Mouse (Mus musculus) limb, embryonic 10.5 days (tissue): ENCODE results near the gene Slc2a13. TPM values are rescaled to one million over a fixed set of nuclear protein-coding genes. Genes with fewer than 3 reads are reported as not detected.

Source experiments
- DNase-seq: peaks from one replicate; pipeline ENCODE4 v3.0.0-alpha.2; 2017; ENCODE audit warnings: low spot score
- H3K27ac ChIP-seq: fragments of 300-500 bp; sonication (generic); 2 replicates; pipeline ENCODE4 v1.5.1; 2016; ENCODE audit warnings: mild to moderate bottlenecking
- H3K27me3 ChIP-seq: fragments of 300-500 bp; sonication (generic); 2 replicates; pipeline ENCODE4 v1.6.1; 2016; ENCODE audit warnings: low read depth, mild to moderate bottlenecking; ENCODE audit not compliant: poor library complexity, severe bottlenecking
- H3K36me3 ChIP-seq: fragments of 300-500 bp; sonication (generic); 2 replicates; pipeline ENCODE4 v1.6.1; 2016; ENCODE audit warnings: mild to moderate bottlenecking, moderate library complexity
- H3K4me1 ChIP-seq: fragments of 300-500 bp; sonication (generic); 2 replicates; pipeline ENCODE4 v1.6.1; 2016
- H3K4me3 ChIP-seq: fragments of 300-500 bp; sonication (generic); 2 replicates; pipeline ENCODE4 v1.5.1; 2016; ENCODE audit warnings: mild to moderate bottlenecking, moderate library complexity
- H3K9me3 ChIP-seq: fragments of 300-500 bp; sonication (generic); replicated peaks from 2 replicates; pipeline ENCODE4 v1.6.1; 2016; ENCODE audit warnings: mild to moderate bottlenecking
- WGBS: fragments of 180-500 bp; shearing (Covaris S2); methylation state at CpG from one replicate; pipeline ENCODE4 v1.1.7; 2016; 5-methylcytosine and 5-hydroxymethylcytosine counted together
- polyA plus RNA-seq: library from polyadenylated mRNA; unstranded; fragments of >200 nt; fragmentation: Nextera tagmentation; extraction: Ambion mirVana; gene quantifications from 2 replicates; pipeline ENCODE4 v1.2.1, GENCODE M21; 2016

The Slc2a13 gene
- polyA plus RNA-seq, 1 experiment from 2014 or later, result 0.99 TPM

- 74% methylated on average over 1 of the region's 1 CpGs for WGBS
- Histone ChIP-seq H3K36me3 (no peaks in the 10 kb centered on the region), H3K4me1 (no peaks in the 10 kb centered on the region), H3K27me3 (no peaks in the 10 kb centered on the region), H3K27ac (no peak overlapping the region), H3K9me3 (no peaks in the 10 kb centered on the region), H3K4me3 (no peak overlapping the region)
- DNase-seq, result no peak
These were observed 234.7 kb downstream of the Slc2a13 start for GRCm38 (mm10) chr15:91338350-91338749.

DNA sequence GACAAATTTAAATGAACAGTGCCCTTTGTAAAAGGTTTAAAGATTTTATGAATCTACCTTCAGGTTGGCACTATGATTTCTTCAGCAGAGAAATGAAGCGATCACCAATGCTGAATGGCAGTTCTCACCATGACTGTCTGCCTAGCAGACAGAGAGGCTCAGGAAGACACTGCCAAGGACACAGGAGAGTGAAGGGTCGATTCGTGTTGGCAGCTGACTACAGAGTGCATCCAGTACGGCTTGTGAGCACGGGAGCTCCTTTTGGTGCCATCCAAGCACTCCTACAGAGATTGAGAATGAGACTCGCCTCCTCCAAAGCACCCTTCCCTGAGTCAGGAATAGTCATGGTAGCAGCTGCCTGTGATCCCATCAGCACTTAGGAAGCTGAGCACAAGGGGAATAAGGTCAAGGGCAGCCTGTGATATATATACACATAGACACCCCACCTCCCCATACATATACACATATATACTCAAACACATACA, 238.6 kb downstream of the Slc2a13 start:
- DNase-seq, result no peak
- 90% methylated on average over 6 of the region's 6 CpGs for WGBS
- Histone ChIP-seq H3K27me3 (no peaks in the 10 kb centered on the region), H3K36me3 (no peaks in the 10 kb centered on the region), H3K9me3 (no peaks in the 10 kb centered on the region), H3K27ac (no peak overlapping the region), H3K4me1 (no peaks in the 10 kb centered on the region), H3K4me3 (no peak overlapping the region)

DNA sequence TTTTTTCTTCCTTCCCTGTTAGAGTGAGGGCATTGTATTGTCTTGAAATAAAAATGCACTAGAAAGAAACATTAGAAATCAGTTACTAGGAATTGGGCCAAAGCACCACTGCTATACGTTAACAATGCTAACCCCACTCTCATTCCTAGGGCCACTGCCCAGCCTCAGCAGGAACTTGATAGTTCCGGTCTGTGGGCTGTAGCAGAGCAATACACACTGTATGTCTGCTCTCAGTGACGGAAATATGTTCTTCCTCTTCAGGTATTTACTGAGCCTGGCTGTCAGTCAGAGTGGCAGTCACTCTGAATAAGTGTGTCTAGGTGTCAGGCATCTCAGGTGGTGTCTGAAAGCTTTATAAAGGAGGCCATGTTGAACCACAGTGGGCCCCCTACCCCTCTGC, 245.3 kb downstream of the Slc2a13 start:
- H3K27ac ChIP-seq, result no peak overlapping the region
- no peaks in the 10 kb centered on the region for H3K27me3 ChIP-seq
- H3K4me3 ChIP-seq, result no peak overlapping the region
- H3K36me3 ChIP-seq, result no peaks in the 10 kb centered on the region
- WGBS, result 80% methylated on average over 3 of the region's 3 CpGs
- DNase-seq, result no peak
- peaks cover 25% of the 10 kb centered on the region for H3K4me1 ChIP-seq
- H3K9me3 ChIP-seq, result no peaks in the 10 kb centered on the region

GRCm38 (mm10) chr15:91327023-91327422, 246.0 kb downstream of the Slc2a13 start:
- Histone ChIP-seq H3K27ac (no peak overlapping the region), H3K4me3 (no peak overlapping the region), H3K4me1 (peaks cover 29% of the 10 kb centered on the region), H3K36me3 (no peaks in the 10 kb centered on the region), H3K9me3 (no peaks in the 10 kb centered on the region), H3K27me3 (no peaks in the 10 kb centered on the region)
- no peak for DNase-seq
- 85% methylated on average over 4 of the region's 4 CpGs for WGBS

DNA sequence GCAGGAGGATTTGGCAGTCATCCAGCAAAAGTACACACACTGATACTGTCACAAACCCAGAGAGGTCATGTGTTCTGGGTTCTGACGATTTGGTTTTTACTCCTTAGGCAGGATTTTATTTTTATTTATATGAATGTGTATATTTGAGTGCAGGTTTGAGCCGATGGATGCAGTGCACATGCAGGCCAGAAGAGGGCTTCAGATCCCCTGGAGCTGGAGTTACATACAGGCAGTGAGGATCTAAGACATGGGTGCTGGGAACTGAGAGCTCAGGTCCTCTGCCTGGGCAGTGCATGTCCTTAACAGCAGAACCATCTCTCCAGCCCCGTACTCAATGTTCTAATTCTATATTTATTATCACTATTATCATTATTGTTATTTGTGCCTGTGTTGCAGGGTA, 253.7 kb downstream of the Slc2a13 start:
- H3K27ac ChIP-seq, result no peak overlapping the region
- WGBS, result 68% methylated on average over 3 of the region's 3 CpGs
- no peaks in the 10 kb centered on the region for H3K36me3 ChIP-seq
- no peak overlapping the region for H3K4me3 ChIP-seq
- H3K9me3 ChIP-seq, result no peaks in the 10 kb centered on the region
- no peak for DNase-seq
- H3K27me3 ChIP-seq, result no peaks in the 10 kb centered on the region
- H3K4me1 ChIP-seq, result peaks cover 10% of the 10 kb centered on the region; the same call in 1 of the 2 replicates

DNA sequence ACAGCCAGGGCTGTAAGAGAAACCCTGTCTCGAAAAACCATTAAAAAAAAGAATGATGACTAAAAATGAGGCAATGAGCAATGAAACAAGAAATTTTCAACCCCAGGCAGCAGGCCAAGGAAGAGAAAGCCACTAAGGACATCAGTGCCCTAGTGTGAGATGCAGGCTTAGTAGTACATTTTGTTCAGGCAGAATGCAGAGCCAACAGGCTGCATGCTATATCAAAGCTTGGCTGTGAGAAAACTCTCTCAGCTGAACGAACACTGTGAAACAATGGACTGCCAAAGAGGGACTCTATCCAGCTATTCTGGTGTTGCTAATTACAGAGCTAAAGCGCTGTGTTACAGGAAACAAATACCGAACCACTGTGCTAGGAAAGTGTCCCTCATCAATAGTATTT, 256.1 kb downstream of the Slc2a13 start:
- Histone ChIP-seq H3K36me3 (no peaks in the 10 kb centered on the region), H3K4me1 (0 out of 2 replicates have a peak, but pooled peaks cover 2% of the 10 kb centered on the region), H3K4me3 (no peak overlapping the region), H3K27me3 (no peaks in the 10 kb centered on the region), H3K27ac (no peak overlapping the region), H3K9me3 (no peaks in the 10 kb centered on the region)
- no peak for DNase-seq
- WGBS, result 84% methylated on average over 4 of the region's 4 CpGs

- 88% methylated on average over 19 of the region's 19 CpGs for WGBS
- Histone ChIP-seq H3K4me3 (no peak overlapping the region), H3K4me1 (no peaks in the 10 kb centered on the region), H3K9me3 (no peaks in the 10 kb centered on the region), H3K27ac (no peak overlapping the region), H3K36me3 (no peaks in the 10 kb centered on the region), H3K27me3 (no peaks in the 10 kb centered on the region)
- no peak for DNase-seq
These were observed 258.4 kb downstream of the Slc2a13 start for GRCm38 (mm10) chr15:91314402-91315318.

- Histone ChIP-seq H3K27ac (no peak overlapping the region), H3K4me1 (no peaks in the 10 kb centered on the region), H3K9me3 (no peaks in the 10 kb centered on the region), H3K27me3 (no peaks in the 10 kb centered on the region), H3K4me3 (no peak overlapping the region), H3K36me3 (no peaks in the 10 kb centered on the region)
- DNase-seq, result peak; percentile 41
- 53% methylated on average over 7 of the region's 7 CpGs for WGBS
These were observed 268.7 kb downstream of the Slc2a13 start for GRCm38 (mm10) chr15:91304296-91304852.

DNA sequence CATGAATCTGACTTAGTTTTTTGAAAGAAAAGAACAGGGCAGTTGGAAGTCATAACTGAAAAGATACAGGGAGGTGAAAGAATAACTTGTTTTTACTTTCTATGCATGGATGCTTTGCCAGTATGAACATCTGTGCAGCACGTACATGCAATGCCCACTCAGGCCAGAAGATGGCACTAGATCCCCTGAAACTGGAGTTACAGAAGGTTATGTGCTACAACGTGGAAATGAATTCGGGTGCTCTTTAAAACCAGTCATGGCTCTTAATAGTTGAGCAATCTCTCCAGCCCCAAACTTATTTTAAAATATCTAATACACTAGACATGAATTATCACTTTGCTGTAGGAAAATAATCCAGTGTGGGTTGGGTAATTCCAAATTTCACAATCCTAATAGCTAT, 271.7 kb downstream of the Slc2a13 start:
- Histone ChIP-seq H3K27ac (no peak overlapping the region), H3K4me3 (no peak overlapping the region), H3K27me3 (no peaks in the 10 kb centered on the region), H3K9me3 (no peaks in the 10 kb centered on the region), H3K36me3 (no peaks in the 10 kb centered on the region), H3K4me1 (no peaks in the 10 kb centered on the region)
- peak; percentile 87 for DNase-seq
- 15% methylated on average over 3 of the region's 3 CpGs for WGBS

DNA sequence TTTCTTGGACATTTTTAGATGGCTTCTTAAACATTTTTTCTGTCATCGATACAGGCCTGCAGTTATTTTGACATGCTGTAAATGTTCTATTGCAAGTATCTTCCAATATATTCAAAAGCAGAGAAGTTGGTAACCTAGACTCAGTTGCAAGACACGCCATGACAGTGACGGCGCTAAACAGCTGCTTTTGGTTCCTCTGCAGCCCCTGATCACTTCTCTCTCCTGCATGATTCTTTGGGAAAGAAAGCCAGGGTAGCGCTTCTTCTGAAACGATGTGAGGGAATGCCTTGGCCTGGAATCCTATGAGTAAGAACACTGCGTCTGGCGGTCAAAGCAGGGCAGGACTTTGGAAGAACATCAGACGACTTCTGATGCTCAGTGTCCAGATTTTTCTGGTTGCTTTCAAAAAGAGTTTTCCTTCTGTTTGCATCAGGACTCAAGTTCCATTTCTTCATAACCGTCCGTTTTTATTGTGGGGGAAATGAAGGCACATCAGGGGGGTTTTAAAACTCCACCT, 273.7 kb downstream of the Slc2a13 start:
- H3K4me3 ChIP-seq, result no peak overlapping the region
- no peak for DNase-seq
- 89% methylated on average over 11 of the region's 11 CpGs for WGBS
- no peaks in the 10 kb centered on the region for H3K36me3 ChIP-seq
- no peak overlapping the region for H3K27ac ChIP-seq
- H3K27me3 ChIP-seq, result no peaks in the 10 kb centered on the region
- H3K9me3 ChIP-seq, result no peaks in the 10 kb centered on the region
- H3K4me1 ChIP-seq, result no peaks in the 10 kb centered on the region

DNA sequence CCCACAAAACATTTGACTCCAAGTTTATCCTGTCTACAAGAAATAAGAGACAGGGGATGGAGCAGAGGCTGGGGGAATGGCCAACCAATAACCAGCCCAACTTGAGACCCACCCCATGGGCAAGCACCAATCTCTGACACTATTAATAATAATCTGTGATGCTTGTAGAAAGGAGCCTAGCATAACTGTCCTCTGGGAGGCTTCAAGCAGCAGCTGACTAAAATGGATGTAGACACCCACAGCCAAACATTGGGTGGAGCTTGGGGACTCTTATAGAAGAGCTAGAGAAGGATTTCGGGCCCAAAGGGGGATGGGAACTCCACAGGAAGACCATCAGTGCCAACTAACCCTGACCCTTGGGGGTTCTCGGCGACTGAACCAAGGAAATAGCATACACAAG, 289.6 kb downstream of the Slc2a13 start:
- Histone ChIP-seq H3K4me3 (no peak overlapping the region), H3K36me3 (no peaks in the 10 kb centered on the region), H3K27ac (no peak overlapping the region), H3K9me3 (0 out of 2 replicates have a peak, but pooled peaks cover 2% of the 10 kb centered on the region), H3K4me1 (no peaks in the 10 kb centered on the region), H3K27me3 (no peaks in the 10 kb centered on the region)
- DNase-seq, result no peak
- 88% methylated on average over 3 of the region's 3 CpGs for WGBS

DNA sequence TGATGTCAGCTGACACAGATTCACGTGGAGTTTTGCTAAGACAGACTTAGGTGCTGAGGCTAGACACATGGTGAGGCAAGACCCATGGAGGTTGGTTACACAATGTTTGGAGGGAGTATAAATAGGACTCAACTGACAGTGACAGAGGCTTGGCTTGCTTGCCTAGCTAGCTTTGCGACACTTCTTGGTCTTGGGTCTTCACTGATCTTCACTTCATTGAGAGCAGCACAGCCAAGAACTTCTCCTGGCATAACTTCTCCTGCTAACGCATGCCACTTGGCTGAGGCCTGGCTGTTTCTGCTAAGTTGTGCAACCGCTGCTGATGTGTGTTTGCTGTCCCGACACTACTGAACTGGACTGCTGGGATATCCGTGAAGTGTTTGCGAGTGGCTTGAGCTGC, 290.2 kb downstream of the Slc2a13 start:
- Histone ChIP-seq H3K9me3 (0 out of 2 replicates have a peak, but pooled peaks cover 2% of the 10 kb centered on the region), H3K4me3 (no peak overlapping the region), H3K27ac (no peak overlapping the region), H3K4me1 (no peaks in the 10 kb centered on the region), H3K27me3 (no peaks in the 10 kb centered on the region), H3K36me3 (no peaks in the 10 kb centered on the region)
- no peak for DNase-seq
- WGBS, result 94% methylated on average over 7 of the region's 7 CpGs

DNA sequence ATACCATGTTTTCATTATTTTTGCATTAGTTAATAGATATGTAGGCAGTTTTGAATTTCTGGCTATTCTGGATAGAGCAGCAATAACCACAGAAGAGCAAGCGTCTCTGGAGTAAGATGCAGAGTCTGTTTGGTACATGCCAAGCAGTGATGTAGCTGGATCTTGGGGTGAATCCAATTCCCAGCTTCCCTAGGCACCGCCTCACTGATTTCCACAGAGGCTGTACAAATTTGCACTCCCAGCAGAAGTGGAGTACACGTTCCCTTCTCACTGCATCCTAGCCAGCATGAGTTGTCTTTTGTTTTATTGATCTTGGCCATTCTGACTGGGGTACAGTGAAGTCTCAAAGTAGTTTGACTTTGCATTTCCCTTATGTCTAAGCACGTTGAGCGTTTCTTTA, 291.5 kb downstream of the Slc2a13 start:
- Histone ChIP-seq H3K27me3 (no peaks in the 10 kb centered on the region), H3K36me3 (no peaks in the 10 kb centered on the region), H3K4me3 (no peak overlapping the region), H3K4me1 (no peaks in the 10 kb centered on the region), H3K27ac (no peak overlapping the region), H3K9me3 (no peaks in the 10 kb centered on the region)
- WGBS, result 88% methylated on average over 5 of the region's 5 CpGs
- DNase-seq, result no peak
